Mouse (Mus musculus) heart, embryonic 16.5 days (tissue): ENCODE data around the gene Acr. TPM values are rescaled to one million over a fixed set of nuclear protein-coding genes. Genes with fewer than 3 reads are reported as not detected.

ENCODE experiments used
- ATAC-seq: fragments of 200-750 bp; cut with Nextera tagmentation; replicated peaks from 2 replicates; pipeline ENCODE4 v1.8.0; 2017; ENCODE audit warnings: moderate number of reproducible peaks; ENCODE audit not compliant: insufficient read depth, low FRiP score; ENCODE audit errors: extremely low read depth
- H3K27ac ChIP-seq: fragments of 300-500 bp; sonication (generic); 2 replicates; pipeline ENCODE4 v1.5.1; 2014; ENCODE audit warnings: mild to moderate bottlenecking, low read length, control low read depth, moderate library complexity
- H3K27me3 ChIP-seq: fragments of 300-500 bp; sonication (generic); 2 replicates; pipeline ENCODE4 v1.6.1; 2014; ENCODE audit warnings: low read length, mixed read lengths; ENCODE audit not compliant: control insufficient read depth, insufficient read depth
- H3K36me3 ChIP-seq: fragments of 300-500 bp; sonication (generic); 2 replicates; pipeline ENCODE4 v1.6.1; 2014; ENCODE audit not compliant: control insufficient read depth, insufficient read depth
- H3K4me1 ChIP-seq: fragments of 300-500 bp; sonication (generic); 2 replicates; pipeline ENCODE4 v1.6.1; 2014; ENCODE audit warnings: low read length, mixed read lengths; ENCODE audit not compliant: control insufficient read depth, insufficient read depth
- H3K4me2 ChIP-seq: fragments of 300-500 bp; sonication (generic); 2 replicates; pipeline ENCODE4 v1.6.1; 2014; ENCODE audit warnings: low read depth, mild to moderate bottlenecking, control low read depth, low read length
- H3K4me3 ChIP-seq: fragments of 300-500 bp; sonication (generic); 2 replicates; pipeline ENCODE4 v1.5.1; 2014; ENCODE audit warnings: mild to moderate bottlenecking, control low read depth, low read length
- H3K9ac ChIP-seq: fragments of 300-500 bp; sonication (generic); 2 replicates; pipeline ENCODE4 v1.6.1; 2014; ENCODE audit warnings: low read length, control low read depth
- H3K9me3 ChIP-seq: fragments of 300-500 bp; sonication (generic); replicated peaks from 2 replicates; pipeline ENCODE4 v1.6.1; 2016; ENCODE audit warnings: low read length; ENCODE audit not compliant: control insufficient read depth
- WGBS: fragments of 180-500 bp; shearing (Covaris S2); extraction: QIAGEN DNeasy Blood & Tissue Kit; methylation state at CpG from one replicate; pipeline ENCODE4 v1.1.7; 2014; 5-methylcytosine and 5-hydroxymethylcytosine counted together
- polyA plus RNA-seq: library from polyadenylated mRNA; unstranded; fragments of >200 nt; fragmentation: Nextera tagmentation; extraction: Ambion mirVana; gene quantifications from 2 replicates; pipeline ENCODE4 v1.2.1, GENCODE M21; 2015

The Acr gene
- polyA plus RNA-seq, 1 experiment from 2014 or later, result 0.22 TPM

GRCm38 (mm10) chr15:89526776-89527325 is 41.3 kb upstream of the Acr start:
- no peaks in the 10 kb centered on the region for H3K36me3 ChIP-seq
- H3K4me1 ChIP-seq, result peaks cover 4% of the 10 kb centered on the region
- H3K27me3 ChIP-seq, result peaks cover 41% of the 10 kb centered on the region
- no peak for ATAC-seq
- H3K27ac ChIP-seq, result no peak overlapping the region
- H3K4me3 ChIP-seq, result no peak overlapping the region
- WGBS, result 87% methylated on average over 19 of the region's 19 CpGs
- H3K9ac ChIP-seq, result no peak overlapping the region
- H3K4me2 ChIP-seq, result no peak overlapping the region
- no peaks in the 10 kb centered on the region for H3K9me3 ChIP-seq

- peaks cover 41% of the 10 kb centered on the region for H3K27me3 ChIP-seq
Observed at GRCm38 (mm10) chr15:89527466-89527865, 40.7 kb upstream of the Acr start.

GRCm38 (mm10) chr15:89528201-89528850 is 39.8 kb upstream of the Acr start:
- Histone ChIP-seq H3K9me3 (no peaks in the 10 kb centered on the region), H3K27ac (no peak overlapping the region), H3K4me2 (no peak overlapping the region), H3K27me3 (peaks cover 37% of the 10 kb centered on the region), H3K4me3 (no peak overlapping the region), H3K4me1 (peaks cover 4% of the 10 kb centered on the region), H3K36me3 (no peaks in the 10 kb centered on the region), H3K9ac (no peak overlapping the region)
- WGBS, result 75% methylated on average over 18 of the region's 18 CpGs
- 0 out of 2 replicates have a peak, but pooled peaks have one; percentile 4 for ATAC-seq

More at GRCm38 (mm10) chr15:89527466-89527865, 40.7 kb upstream of the Acr start:
- H3K36me3 ChIP-seq, result no peaks in the 10 kb centered on the region
- no peak overlapping the region for H3K9ac ChIP-seq
- no peaks in the 10 kb centered on the region for H3K9me3 ChIP-seq
- H3K4me1 ChIP-seq, result peaks cover 4% of the 10 kb centered on the region
- no peak for ATAC-seq
- no peak overlapping the region for H3K4me3 ChIP-seq
- H3K27ac ChIP-seq, result no peak overlapping the region
- 75% methylated on average over 7 of the region's 7 CpGs for WGBS
- H3K4me2 ChIP-seq, result no peak overlapping the region

- no peak overlapping the region for H3K9ac ChIP-seq
- peaks cover 2% of the 10 kb centered on the region for H3K4me1 ChIP-seq
- H3K4me3 ChIP-seq, result no peak overlapping the region
- 88% methylated on average over 10 of the region's 10 CpGs for WGBS
- no peaks in the 10 kb centered on the region for H3K36me3 ChIP-seq
- H3K9me3 ChIP-seq, result no peaks in the 10 kb centered on the region
- peaks cover 35% of the 10 kb centered on the region for H3K27me3 ChIP-seq
- ATAC-seq, result no peak
- H3K27ac ChIP-seq, result no peak overlapping the region
- H3K4me2 ChIP-seq, result no peak overlapping the region
Observed at GRCm38 (mm10) chr15:89528923-89529322, 39.2 kb upstream of the Acr start.

GRCm38 (mm10) chr15:89530336-89530735 is 37.8 kb upstream of the Acr start:
- ATAC-seq, result no peak
- WGBS, result 8% methylated on average over 4 of the region's 4 CpGs
- H3K4me2 ChIP-seq, result no peak overlapping the region
- H3K9ac ChIP-seq, result no peak overlapping the region
- H3K4me3 ChIP-seq, result no peak overlapping the region
- H3K36me3 ChIP-seq, result no peaks in the 10 kb centered on the region
- H3K27ac ChIP-seq, result no peak overlapping the region
- peaks cover 21% of the 10 kb centered on the region for H3K27me3 ChIP-seq
- H3K4me1 ChIP-seq, result no peaks in the 10 kb centered on the region
- no peaks in the 10 kb centered on the region for H3K9me3 ChIP-seq

- Histone ChIP-seq H3K4me1 (no peaks in the 10 kb centered on the region), H3K9me3 (no peaks in the 10 kb centered on the region), H3K27ac (no peak overlapping the region), H3K9ac (no peak overlapping the region), H3K4me2 (no peak overlapping the region), H3K27me3 (peaks cover 16% of the 10 kb centered on the region), H3K36me3 (no peaks in the 10 kb centered on the region), H3K4me3 (no peak overlapping the region)
- WGBS, result 76% methylated on average over 5 of the region's 5 CpGs
- ATAC-seq, result no peak
Observed at GRCm38 (mm10) chr15:89531399-89531798, 36.7 kb upstream of the Acr start.

GRCm38 (mm10) chr15:89532026-89532923 is 35.9 kb upstream of the Acr start:
- H3K4me3 ChIP-seq, result no peak overlapping the region
- WGBS, result 39% methylated on average over 28 of the region's 29 CpGs
- H3K9me3 ChIP-seq, result no peaks in the 10 kb centered on the region
- no peak overlapping the region for H3K27ac ChIP-seq
- H3K27me3 ChIP-seq, result peaks cover 16% of the 10 kb centered on the region
- no peak overlapping the region for H3K9ac ChIP-seq
- H3K36me3 ChIP-seq, result no peaks in the 10 kb centered on the region
- ATAC-seq, result no peak
- H3K4me1 ChIP-seq, result no peaks in the 10 kb centered on the region
- H3K4me2 ChIP-seq, result no peak overlapping the region

- H3K4me2 ChIP-seq, result no peak overlapping the region
- no peak overlapping the region for H3K4me3 ChIP-seq
- no peak for ATAC-seq
- H3K9me3 ChIP-seq, result no peaks in the 10 kb centered on the region
- WGBS, result 75% methylated on average over 23 of the region's 23 CpGs
- H3K4me1 ChIP-seq, result no peaks in the 10 kb centered on the region
- H3K9ac ChIP-seq, result no peak overlapping the region
- H3K27ac ChIP-seq, result no peak overlapping the region
- no peaks in the 10 kb centered on the region for H3K36me3 ChIP-seq
- peaks cover 16% of the 10 kb centered on the region for H3K27me3 ChIP-seq
Observed at GRCm38 (mm10) chr15:89532924-89533842, 34.9 kb upstream of the Acr start.
